8 mouse cellular contexts compared by ENCODE assay signal in genomic region chr11:8467403-8468160, GRCm38 (mm10).
DNase-seq lines count a peak whose midpoint lies in the region; ATAC-seq and TF ChIP-seq lines count a peak whose summit lies in the region.

No protein-coding gene starts in this region.

- no peak for TF ChIP-seq POLR2A in heart, adult 2 months (IDR thresholded peaks at IDR 0.05; ENCODE audit: insufficient read depth, low read depth, low read length)

- H3K79me2 ChIP-seq in heart, adult 2 months (replicated peaks; ENCODE audit: control insufficient read depth, insufficient read depth, low read length) = no peaks in the 10 kb centered on the region

- intact Hi-C loops in heart, adult 2 months (cut with DNase I) = no loop called here
- intact Hi-C loops in heart, postnatal 14 days (cut with DNase I) = no loop called here

- H3K27me3 ChIP-seq in heart, adult 2 months (ENCODE audit: control insufficient read depth, insufficient read depth, low read length) = no peaks in the 10 kb centered on the region
- H3K27me3 ChIP-seq in liver, embryonic 12.5 days (replicated peaks) = peaks cover 30% of the 10 kb centered on the region

- peak overlapping the region; percentile 92 for H3K27ac ChIP-seq in heart, adult 2 months
- 0 out of 2 replicates have a peak overlapping the region, but pooled peaks have one; percentile 68 for H3K27ac ChIP-seq in liver, embryonic 12.5 days

- no peak for TF ChIP-seq CTCF in heart, adult 2 months (IDR thresholded peaks at IDR 0.05)

- H3K36me3 ChIP-seq in heart, adult 2 months (ENCODE audit: control insufficient read depth, insufficient read depth, low read length) = no peaks in the 10 kb centered on the region
- no peaks in the 10 kb centered on the region for H3K36me3 ChIP-seq in liver, embryonic 12.5 days

- peaks cover 2% of the 10 kb centered on the region; the same call in 1 of the 2 replicates for H3K4me1 ChIP-seq in heart, adult 2 months (ENCODE audit: control insufficient read depth, insufficient read depth, low read length)
- peaks cover 30% of the 10 kb centered on the region for H3K4me1 ChIP-seq in liver, embryonic 12.5 days

- WGBS in heart, adult 2 months = 49% methylated on average over 13 of the region's 13 CpGs
- 25% methylated on average over 13 of the region's 13 CpGs for WGBS in liver, embryonic 12.5 days (ENCODE audit: insufficient replicate concordance)

- DNase-seq in heart, adult 2 months = peak in 1 of 2 experiments; percentile 38
- DNase-seq in heart, postnatal 14 days = no peak
- peak; percentile 39 to 47 for DNase-seq in urinary bladder, postnatal 36 days (ENCODE audit: low spot score in 2 of 2)
- DNase-seq in urinary bladder, postnatal 25 days (ENCODE audit: low spot score) = no peak
- DNase-seq in adrenal gland, postnatal 10 days = no peak
- no peak for DNase-seq in gastrocnemius, postnatal 4 days (ENCODE audit: low spot score in 2 of 2)
- no peak for DNase-seq in thymus, adult 18-20 months

- no peak for ATAC-seq in liver, embryonic 12.5 days

- peak overlapping the region; percentile 64 for H3K4me2 ChIP-seq in liver, embryonic 12.5 days

- peak overlapping the region; percentile 58 for H3K4me3 ChIP-seq in heart, adult 2 months
- peak overlapping the region; percentile 39 for H3K4me3 ChIP-seq in liver, embryonic 12.5 days

- H3K9ac ChIP-seq in heart, adult 2 months (ENCODE audit: low read depth, low read length) = peak overlapping the region; percentile 27
- H3K9ac ChIP-seq in liver, embryonic 12.5 days = 0 out of 2 replicates have a peak overlapping the region, but pooled peaks have one; percentile 35

- no peak for TF ChIP-seq EP300 in heart, adult 2 months (IDR thresholded peaks at IDR 0.05; ENCODE audit: insufficient read depth, low read depth, low read length)

- no peaks in the 10 kb centered on the region for H3K9me3 ChIP-seq in liver, embryonic 12.5 days (replicated peaks)

Comparison
In these comparisons a context has a peak if more than half of its experiments do, and no peak if none do; other contexts are left out.
1. DNase-seq: peak in urinary bladder, postnatal 36 days (2 of 2); none in heart, postnatal 14 days (0 of 2), urinary bladder, postnatal 25 days (single experiment), adrenal gland, postnatal 10 days (single experiment), gastrocnemius, postnatal 4 days (0 of 2) and thymus, adult 18-20 months (0 of 2).